Mouse (Mus musculus): ENCODE data around the gene Ssbp3.
A peak's percentile ranks its signal among the peaks of the same experiment; 100 is the strongest.

Ssbp3 gene

DNA sequence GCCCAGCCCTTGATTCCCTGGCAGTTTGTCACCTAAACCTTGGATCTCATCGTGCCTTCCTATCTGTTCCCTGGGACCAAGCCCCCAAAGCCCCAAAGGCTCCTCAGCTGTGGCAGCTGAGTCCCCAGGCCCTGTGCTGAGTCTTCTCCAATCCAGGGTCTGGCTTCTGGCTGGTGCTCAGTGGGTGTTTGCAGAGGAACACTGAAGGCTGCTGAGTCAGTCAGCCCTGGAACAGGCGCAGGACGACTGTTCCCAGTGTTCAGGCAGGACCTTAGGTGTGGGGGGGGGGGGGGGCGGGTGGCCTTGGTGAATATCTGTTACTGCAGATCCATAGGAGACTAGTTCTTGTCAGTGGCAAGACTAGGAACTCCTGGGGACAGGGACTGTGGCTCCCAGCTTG lies 141.4 kb downstream of the Ssbp3 start:
- no peak for DNase-seq (ENCODE audit: low spot score)

DNA sequence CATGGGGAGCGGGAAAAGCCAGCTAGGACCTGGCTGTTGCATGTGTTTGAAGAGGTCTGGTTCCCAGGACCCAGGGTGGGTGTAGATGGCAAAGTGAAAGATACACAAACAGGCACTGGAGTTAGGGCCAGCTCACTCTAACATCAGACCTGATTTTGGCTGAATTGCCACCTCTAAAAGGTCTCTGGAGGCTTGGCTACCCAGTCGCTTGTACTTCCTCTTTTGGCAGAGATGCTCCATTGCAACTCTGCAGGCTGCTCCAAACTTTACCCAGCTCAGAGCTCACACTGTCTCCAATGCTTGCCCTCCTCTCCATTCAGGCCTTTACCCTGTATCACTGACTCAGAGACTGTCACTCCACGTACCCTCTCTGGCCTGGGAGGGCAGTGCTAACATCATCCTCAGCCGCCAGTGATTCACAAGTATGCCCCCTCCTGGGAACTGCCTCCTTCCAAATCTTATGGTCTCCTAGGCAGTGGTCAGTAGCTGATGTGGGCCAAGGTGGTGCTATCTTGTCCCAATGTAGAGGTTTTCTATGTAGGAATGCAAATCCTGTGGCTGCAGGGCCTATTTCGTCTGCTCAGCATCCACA lies 142.6 kb downstream of the Ssbp3 start:
- DNase-seq (ENCODE audit: low spot score), result no peak

- DNase-seq (ENCODE audit: low spot score), result no peak
Observed at GRCm38 (mm10) chr4:107056088-107056487, 145.6 kb downstream of the Ssbp3 start.

DNA sequence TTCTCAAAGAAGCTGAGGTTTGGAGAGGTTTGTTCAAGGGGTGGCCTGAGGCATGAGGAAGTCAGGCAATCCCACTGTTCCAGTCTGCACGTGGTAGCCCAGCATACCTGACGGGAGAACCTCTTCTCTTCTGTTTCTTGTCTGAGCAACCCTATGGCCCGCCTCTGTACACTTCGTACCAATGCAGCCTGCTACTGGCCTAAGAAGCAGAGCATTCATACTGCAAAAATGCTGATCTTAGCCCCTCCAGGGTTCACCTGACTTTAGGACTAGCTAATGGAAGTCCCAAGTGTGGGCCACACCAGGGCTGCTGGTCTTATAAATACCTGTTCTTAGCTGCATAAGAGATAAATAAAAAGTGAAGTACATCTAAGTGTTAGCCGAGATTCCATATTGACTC lies 147.8 kb downstream of the Ssbp3 start:
- DNase-seq (ENCODE audit: low spot score), result no peak

DNA sequence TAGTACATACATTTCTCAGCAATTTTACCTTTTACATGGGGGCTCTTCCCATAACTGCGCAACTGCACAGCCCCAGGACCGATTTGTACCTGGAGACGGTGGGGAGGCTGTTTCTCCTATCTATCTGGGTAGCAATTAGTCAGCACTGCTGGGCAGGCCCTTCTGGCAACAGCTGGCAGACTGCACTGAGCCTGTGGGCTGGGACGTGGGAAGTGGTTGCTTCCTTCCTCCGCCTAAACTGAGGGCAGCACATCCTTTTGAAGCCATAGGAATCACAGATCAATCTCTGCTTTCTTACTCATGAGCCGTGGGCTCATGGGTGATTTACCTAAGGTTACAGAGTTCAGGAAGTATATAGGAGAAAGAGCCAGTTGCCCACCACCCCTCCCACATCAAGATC lies 148.3 kb downstream of the Ssbp3 start:
- no peak for DNase-seq (ENCODE audit: low spot score)

GRCm38 (mm10) chr4:107061560-107061959 lies 151.1 kb downstream of the Ssbp3 start:
- DNase-seq (ENCODE audit: low spot score), result no peak

DNA sequence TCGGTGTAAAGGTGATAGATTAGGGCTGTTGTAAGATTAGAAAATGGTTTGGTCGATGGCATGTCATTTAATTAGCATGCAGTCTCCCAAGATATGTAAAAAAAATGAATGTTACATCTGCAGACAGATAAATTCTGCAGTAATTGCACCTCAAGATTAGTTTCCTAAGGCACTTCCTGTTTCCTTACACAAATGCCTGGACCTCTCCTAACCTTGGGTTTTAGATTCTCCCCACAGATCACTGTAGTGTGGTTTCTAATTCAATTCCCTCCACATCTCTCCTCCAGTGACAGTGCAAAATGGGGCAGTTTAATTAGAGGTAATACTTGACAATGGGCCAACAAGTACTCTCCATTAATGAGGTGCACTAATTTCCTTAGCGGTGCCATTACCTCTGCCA lies 152.7 kb downstream of the Ssbp3 start:
- no peak for DNase-seq (ENCODE audit: low spot score)

DNA sequence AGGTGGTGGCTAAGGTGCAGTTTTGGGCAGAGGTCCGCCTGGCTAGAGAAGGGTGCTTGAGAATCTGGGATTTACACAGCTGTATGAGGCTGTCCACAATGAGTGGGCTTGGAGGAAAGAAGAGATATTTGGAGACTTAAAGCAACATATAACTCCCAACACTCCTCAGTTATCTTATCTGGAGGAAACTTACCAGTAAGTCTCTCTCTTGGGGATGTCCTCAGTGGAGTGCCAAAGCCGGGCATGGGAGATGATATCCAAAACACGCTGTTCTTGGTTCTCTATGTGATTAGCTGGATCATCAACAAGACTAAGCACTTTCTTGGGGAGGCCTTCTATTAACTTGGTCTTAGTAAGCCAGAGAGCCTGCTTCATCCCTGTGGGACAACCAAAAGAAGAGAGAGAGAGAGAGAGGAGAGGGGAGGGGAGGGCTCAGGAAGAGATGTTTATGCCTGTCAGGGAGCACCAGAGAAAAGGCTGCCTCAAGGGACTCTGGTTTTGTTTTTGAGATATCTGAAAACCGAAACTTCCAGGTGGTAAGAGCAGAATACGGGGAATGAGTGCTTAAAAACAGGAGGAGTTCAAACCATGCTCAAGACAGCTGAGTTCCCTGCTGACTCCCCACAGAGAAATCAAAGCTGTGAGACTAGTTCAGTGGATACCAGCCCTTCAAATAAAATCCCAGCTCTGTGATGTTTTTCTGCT lies 154.0 kb downstream of the Ssbp3 start:
- no peak for DNase-seq (ENCODE audit: low spot score)

DNA sequence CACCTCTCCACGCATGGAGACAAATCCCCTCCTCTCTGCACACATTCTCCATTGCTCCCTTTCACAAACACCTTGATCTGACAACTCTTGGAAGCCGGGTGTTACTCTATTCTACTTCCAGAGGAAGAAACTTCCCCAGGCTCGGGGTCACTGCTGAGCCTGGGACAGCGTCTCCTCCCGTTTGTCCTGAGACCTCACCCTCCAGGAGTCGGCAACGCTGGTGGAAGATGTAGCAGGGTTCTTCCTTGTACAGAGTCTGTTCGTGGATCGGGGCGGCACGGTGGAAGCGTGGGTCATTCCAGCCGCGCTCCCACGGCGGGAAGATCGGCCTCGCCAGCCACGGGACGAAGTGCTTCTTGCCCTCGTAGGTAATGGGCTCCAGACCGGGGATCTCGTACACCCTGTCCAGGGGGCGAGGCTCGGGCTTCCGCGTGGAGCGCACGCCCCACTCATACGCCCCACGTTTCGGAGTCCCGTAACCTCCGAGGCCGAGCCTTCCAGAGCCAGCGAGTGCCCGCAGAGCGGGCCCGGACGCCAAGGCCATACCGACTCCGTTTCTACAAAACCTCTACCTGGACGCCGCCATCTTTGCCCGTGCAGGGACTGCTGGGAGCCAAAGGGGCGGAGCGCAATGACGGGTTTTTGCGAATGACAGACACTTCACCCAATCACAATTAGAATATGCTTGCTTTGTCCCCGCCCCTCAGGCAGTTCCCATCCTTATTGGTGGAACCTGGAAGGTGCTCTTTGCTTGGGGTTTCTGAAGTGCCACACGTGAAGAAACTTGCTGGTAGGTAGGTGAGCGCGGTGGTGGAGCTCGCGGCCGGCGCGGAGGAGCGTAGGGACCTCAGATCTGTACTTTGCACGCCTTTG lies 156.0 kb downstream of the Ssbp3 start, which contains the start of the genes Mrpl37 and Cyb5rl:
Mrpl37 (minus strand) TSS at position 617 of the 873 bp plus-strand sequence.
Cyb5rl (plus strand) TSS at position 737 of the 873 bp plus-strand sequence.
- DNase-seq (ENCODE audit: low spot score), result peak; percentile 92

GRCm38 (mm10) chr4:107067151-107067840 lies 156.8 kb downstream of the Ssbp3 start:
- no peak for DNase-seq (ENCODE audit: low spot score)

GRCm38 (mm10) chr4:107072343-107072742 lies 161.8 kb downstream of the Ssbp3 start:
- no peak for DNase-seq (ENCODE audit: low spot score)

DNA sequence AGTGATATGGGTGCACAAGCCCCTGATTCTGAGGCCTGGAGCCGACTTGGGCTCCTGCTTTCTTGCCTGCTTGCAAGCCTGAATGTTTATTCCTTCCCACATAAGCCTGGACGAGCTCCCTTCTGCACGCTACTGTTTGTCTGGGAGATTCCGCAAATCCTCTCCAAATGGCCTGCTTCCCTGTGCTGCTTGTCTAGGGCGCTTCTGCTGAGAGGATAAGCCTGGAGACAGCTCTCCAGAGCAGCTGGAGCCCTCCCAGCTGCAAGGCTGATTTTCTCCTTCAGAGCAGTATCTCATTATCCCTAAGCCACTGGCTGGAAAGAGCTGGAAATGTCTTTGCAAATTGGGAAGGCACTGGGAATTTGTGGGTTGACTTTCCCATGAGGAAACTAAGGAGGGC lies 165.0 kb downstream of the Ssbp3 start:
- no peak for DNase-seq (ENCODE audit: low spot score)

DNA sequence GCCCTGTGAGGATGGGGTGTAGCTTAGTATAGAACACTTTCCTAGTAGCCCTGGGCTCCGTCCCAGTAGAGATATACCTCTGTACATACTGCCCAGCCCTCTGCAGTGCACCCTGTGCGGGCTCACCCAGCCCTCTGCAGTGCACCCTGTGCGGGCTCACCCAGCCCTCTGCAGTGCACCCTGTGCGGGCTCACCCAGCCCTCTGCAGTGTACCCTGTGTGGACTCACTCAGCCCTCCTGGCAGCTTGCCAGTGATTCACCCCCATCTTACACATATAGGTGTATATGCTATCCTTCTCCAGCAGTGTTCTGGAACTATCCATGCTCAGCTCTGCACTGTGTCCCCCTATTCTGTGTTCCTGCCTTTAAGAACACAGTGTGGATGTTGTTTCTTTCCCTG lies 168.4 kb downstream of the Ssbp3 start:
- no peak for DNase-seq (ENCODE audit: low spot score)

DNA sequence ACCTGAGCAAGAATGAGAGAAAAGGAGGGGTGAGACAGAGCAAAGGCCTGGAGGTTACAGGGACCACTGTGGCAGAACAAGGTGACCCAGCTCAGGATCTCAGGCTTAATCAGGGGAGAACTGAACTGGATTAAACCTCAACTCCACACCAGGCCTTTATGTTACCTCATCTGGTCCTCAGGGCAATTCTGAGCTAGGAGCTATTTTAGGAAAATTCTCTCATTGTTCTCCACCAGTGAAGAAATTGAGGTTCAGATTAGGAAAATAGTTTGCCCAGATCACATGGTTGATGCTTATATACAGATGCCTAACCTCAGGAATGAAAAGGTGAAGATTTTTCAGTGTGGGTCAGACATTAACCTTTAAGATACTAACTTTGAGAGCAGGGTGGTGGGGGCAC lies 169.2 kb downstream of the Ssbp3 start:
- DNase-seq (ENCODE audit: low spot score), result no peak

DNA sequence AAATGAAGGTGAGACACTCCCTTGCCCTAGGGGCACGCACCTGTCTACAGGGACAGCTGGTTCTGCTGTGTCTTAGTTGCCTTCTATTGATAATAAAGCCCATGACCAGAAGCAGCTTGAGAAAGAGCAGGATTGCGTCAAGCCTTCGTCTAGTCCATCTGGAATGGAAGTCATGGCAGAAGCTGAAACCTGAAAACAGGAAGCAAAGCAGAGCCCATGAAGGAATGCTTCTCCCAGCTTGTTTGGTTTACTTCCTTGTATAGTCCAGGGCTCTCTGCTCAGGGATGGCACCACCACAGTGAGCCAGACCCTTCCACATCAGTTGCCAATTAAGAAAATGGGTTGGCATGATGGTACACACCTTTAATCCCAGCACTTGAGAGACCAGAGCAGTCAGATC lies 171.7 kb downstream of the Ssbp3 start:
- DNase-seq (ENCODE audit: low spot score), result no peak

DNA sequence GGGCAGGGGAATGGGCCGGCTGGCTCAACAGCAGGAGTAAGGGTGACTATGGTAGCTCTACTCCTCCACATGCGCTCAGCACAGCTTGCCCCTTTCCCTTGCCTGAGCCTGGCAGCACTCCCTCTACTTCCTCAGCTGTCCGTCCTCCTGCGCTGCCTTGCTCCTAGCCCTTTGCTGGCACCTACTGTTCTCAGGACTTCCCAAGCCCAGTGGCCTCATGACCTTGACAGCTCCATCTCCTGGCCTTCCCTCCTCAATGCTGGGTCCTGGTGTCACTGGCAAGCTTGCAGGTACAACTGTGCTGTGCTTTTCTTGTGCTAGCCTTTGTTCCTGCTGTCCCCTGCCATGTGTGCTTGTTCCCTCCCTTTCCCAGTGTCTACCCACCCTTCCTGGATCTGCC lies 172.6 kb downstream of the Ssbp3 start:
- DNase-seq (ENCODE audit: low spot score), result no peak

- DNase-seq (ENCODE audit: low spot score), result no peak
Observed at GRCm38 (mm10) chr4:107084343-107084742, 173.8 kb downstream of the Ssbp3 start.

DNA sequence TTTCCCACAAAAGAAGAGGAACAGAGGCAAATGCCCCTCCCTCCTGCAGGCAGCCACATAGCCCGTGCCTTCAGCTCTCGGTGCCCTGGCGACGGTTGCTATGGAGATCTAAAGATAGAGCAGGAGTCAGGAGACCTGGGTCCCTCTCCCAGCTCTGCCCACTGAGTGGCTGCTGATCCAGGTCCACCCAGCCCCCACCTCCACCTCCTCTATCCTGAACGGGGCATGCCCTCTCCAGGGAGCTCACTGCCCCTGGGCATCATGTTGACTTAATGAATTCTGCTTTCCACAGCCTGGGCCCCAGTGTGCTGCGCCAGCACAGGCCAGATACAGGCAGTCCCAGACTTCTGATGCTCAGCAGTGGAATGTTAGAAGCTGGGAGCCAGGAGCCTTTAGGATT lies 174.4 kb downstream of the Ssbp3 start:
- DNase-seq (ENCODE audit: low spot score), result no peak

- peak; percentile 57 for DNase-seq (ENCODE audit: low spot score)
Observed at GRCm38 (mm10) chr4:107091696-107092095, 181.2 kb downstream of the Ssbp3 start.

- DNase-seq (ENCODE audit: low spot score), result no peak
Observed at GRCm38 (mm10) chr4:107094484-107095187, 184.1 kb downstream of the Ssbp3 start.

- no peak for DNase-seq (ENCODE audit: low spot score)
Observed at GRCm38 (mm10) chr4:107096043-107096442, 185.5 kb downstream of the Ssbp3 start.
